Mouse (Mus musculus): ENCODE results near the gene Pglyrp1.

- TF ChIP-seq CTCF (IDR thresholded peaks at IDR 0.05; ENCODE audit: extremely low read depth, insufficient read depth, insufficient read length, insufficient replicate concordance) (no peak), POLR2A (IDR thresholded peaks at IDR 0.05; ENCODE audit: low read depth, low read length) (no peak)
Observed at GRCm38 (mm10) chr7:18922807-18923206, 51.7 kb downstream of the Pglyrp1 start.
